Mouse (Mus musculus) megakaryocyte-erythroid progenitor cell, adult 5-6 weeks (primary cell): ENCODE measurements at regions not wholly inside any gene's neighbourhood (a gene's known extent, or its start where the extent isn't known, plus 50 kb on each side); places are given as distances from the start of the nearest gene placed in this dataset.

Source experiments
- ATAC-seq: replicated peaks from 2 replicates; pipeline ENCODE4 v1.8.0; 2016; ENCODE audit warnings: mild to moderate bottlenecking, inconsistent platforms; ENCODE audit not compliant: severe bottlenecking, poor library complexity, low FRiP score, low TSS enrichment

DNA sequence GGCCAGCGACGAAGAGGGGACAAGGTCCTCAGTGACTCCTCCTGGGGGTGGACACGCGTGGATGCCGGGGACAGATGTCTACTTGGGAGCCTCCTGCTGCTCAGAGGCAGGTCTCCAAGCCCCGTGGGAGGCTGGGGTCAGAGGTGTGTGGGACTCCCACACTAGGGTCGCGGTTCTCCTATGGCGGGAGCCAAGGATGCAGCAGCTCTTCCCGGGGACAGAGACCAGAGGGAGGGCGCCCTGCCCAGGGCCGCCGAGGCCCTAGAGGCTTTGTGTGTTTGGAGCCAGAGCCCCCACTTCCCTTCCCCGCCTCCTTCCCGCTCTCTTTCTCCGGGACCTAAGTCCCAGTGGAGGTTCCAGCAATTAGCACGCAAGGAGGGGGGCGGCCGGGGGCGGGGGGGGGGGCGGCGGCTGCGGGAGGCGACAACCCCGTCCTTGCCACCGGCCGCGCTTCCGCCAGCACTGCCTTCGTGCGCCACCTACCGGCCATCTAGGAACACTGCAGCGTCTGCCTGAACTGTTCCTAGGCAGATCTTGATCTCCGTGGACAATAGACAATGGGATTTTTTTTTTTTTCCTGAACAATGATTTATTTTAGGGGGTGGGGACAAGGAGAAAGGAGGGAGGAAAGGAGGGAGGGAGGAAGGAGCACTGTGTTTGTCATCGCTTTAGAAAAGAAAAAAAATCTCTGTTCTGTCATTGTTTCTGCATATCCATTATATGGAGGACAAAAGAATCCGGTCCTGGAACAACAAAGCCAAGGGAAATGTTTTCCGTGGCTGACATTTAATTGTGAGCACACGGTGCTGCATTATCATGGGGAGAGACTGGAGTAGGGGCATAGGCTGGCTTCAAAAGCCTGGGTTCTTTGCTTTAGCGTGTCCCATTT is 71.8 kb upstream of the Foxo1 start:
- ATAC-seq, result peak; percentile 51; the same call in 1 of the 2 replicates

DNA sequence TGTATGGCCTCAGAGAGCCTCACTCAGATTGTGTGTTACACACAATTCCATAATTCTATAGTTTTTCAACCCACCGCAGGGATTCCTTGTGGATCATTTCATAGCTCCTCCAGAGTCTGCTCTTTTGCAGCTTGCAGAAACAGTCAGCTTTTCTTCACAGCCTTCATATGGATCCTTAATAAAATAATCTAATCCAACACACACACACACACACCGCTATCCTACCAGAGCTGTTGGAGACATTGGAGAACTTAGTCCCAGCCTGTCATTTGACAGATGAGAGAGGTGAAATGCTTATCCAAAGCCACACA is 71.2 kb upstream of the Foxo1 start:
- ATAC-seq, result no peak

DNA sequence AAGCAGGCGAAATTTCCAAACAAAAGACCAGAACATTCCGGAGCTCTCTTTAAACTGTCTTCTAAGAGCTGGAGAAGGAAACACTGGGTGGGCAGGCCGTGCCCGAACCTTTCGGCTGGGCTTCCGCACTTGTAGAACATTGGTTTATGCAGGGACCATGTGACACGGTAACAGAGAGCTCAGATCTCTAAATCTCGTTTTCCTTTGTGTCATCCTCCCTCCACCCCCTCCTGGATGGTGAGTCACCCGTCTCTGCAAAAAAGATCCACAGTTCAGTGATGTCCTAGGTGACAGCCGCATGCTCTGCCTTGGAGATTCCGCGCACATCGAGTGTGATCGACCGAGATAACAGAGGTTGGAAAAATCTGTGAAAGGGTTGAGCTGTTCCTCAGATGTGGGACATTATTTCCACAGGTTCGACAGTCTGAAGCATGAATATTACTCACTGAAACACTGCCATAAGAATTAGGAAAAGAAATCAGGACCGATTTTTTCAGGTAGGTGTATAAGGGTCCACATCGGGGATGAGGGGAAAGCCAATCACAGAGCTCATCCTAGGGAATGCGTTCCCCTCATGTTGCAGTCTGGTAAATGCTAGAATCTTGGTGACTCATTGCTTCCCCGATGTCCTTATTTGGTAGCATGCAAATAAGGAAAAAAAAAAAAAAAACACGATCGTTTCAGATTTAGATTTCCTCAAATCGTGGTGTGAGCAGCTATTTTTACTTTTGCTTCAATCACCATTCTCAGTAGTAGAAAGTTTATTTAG is 70.0 kb upstream of the Foxo1 start:
- ATAC-seq, result 0 out of 2 replicates have a peak, but pooled peaks have one; percentile 35

DNA sequence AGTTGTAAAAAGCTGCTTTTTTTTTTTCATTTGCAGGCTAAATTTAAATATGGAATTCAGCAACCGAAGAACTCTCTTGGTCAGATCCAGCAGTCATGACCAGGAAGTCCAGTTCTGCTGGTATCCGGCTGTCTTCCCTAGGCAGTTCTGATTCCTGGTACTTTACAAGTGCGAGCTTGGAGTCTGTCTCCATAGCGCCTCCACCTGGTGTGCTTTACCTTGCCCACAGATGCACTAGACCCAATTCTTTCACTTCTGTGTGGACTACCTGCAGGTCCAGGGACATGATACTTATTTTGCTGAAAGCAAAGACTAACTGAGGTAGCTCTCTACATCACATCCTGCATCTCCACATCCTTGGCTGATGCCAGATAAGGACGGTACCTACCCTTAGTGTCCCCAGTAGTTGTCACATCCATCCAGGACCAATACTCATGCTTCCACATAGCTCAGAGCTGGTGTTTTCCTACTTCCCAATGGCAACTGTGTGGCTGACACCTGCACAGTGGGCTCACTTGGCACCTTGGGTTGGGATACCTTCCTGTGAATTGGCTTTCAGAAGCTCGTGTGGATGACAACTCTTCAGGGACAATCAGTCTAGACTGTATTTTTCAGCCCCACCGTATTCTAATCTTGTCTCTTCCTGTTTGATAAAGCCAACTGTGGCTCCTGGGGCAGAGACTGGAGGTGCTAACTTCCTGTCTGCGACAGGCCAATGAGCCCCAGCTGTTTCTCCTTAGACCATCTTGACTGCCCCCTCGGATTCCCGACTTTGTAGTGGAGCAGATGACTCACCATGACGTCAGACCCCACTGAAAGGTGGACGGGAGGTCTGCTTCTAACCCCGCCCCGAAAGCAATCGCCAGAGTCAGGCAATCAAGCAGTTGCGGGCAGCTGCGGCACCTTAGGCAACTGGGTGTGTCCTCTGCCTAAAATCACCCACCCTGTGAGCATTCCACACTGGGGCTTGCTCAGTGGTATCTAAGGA is 69.1 kb upstream of the Foxo1 start:
- peak; percentile 69 for ATAC-seq

DNA sequence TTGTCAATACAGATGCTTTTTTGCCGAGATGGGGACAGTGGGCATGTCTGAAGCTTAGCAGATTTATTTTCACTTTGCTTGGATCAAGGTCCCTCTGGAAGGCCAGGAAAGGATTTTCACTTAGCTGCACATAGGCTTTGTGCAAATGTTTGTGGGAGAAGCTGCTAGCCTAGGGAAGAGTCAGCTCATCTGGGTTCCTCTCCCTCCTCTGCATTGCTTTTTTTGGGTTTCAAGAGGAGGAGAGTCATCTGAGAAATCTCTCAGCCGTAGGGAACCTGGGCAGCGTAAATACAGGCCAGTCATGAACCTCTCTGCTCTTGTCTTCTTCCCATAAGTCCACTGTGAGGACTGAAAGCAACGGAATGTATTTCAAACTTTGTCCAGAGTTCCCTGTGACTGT is 68.0 kb upstream of the Foxo1 start:
- no peak for ATAC-seq

GRCm38 (mm10) chr3:52210556-52211302 is 57.4 kb upstream of the Foxo1 start:
- ATAC-seq, result no peak

DNA sequence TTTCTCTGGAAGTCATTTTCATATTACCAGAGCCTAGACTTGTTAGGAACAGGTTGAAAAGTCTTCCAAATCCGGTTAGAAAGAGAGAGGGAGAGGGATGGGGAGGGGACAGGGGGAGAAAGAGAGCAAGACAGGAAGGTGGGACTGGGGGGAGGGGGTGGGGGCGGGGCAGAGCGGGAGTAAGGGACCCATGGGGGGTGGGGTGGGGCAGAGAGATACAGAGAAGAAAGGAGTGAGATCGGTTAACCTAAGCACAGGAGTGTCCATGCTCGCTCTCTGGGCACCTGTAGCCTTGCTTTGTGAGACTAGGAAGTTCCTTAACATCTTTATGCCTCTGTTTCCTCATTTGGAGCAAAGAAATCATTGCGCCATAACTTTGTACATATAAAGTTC is 56.8 kb upstream of the Foxo1 start:
- ATAC-seq, result no peak

DNA sequence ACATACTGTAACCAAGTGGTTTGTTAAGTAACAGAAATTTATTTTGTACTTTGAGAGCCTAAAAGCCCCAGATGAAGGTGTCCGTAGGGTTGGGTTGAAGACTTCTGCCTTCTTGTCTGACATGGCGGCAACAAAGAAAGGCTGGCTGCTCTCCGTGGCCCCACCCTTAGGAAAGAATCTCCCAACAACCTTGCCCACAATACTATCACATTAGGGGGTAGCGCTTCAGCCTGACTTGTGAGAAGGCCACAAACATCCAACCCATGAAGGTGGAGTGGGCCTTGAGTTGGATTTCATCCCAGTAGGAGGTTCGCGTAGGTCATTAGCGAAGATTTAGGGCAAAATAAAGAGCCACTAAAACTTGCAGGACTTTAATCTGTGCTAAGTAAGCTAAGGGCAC is 54.0 kb upstream of the Foxo1 start:
- ATAC-seq, result no peak

DNA sequence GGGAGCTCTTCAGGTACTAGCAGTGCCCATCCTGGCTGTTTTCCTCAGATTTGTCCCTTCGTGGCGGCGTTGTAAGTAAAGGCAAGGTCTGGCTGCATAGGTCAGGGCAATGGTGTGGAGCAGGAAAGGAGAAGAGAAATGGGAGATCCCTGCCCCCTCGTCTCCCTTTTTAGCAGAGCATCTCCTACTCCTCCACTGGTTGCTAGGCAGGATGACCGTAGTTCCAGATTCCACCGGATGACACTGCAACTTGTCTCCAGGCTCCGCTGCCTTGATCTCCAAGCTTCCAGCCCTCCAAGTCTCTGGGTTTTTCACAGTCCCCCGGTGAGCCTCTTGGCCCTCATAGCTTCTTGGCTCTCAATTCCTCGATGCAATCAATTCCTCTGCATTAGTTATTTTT is 53.1 kb upstream of the Foxo1 start:
- no peak for ATAC-seq
